Mouse (Mus musculus) olfactory bulb, adult 2 months (tissue): ENCODE results near the gene Ube2s.

Experiments used
- CTCF ChIP-seq: fragments of 200-500 bp; IDR thresholded peaks from 2 replicates; pipeline ENCODE4 v1.5.1; 2012; ENCODE audit warnings: low read depth, mild to moderate bottlenecking, low read length, moderate library complexity; ENCODE audit not compliant: insufficient read depth
- POLR2A ChIP-seq: fragments of 200-500 bp; IDR thresholded peaks from 2 replicates; pipeline ENCODE4 v1.6.1; 2012; ENCODE audit warnings: mild to moderate bottlenecking, low read depth, low read length, moderate library complexity; ENCODE audit not compliant: insufficient read depth

DNA sequence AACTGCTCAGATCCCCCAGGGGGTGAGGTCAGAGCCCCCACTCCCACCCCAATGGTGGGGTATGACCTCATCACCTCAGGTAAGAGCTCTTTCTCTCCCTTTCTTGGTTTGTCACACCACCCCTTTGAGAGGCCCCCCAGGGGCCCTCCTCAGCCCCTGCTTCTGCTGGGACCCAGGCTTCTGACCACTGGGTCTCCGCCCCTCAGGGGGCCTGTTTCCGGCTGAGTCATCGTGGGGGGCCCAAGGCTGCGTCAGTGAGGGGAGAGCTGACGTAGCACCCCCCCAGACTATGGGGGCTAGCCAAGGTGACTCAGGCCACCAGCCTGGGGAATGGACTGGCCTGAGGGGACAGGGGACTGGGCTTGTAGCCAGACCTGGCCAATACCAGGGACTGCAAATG is 32.5 kb downstream of the Ube2s start:
- no peak for TF ChIP-seq CTCF
- no peak for TF ChIP-seq POLR2A
